ENCODE assay signal across 15 mouse cellular contexts in genomic region chr14:20861559-20861958, GRCm38 (mm10). TPM values are rescaled to one million over a fixed set of nuclear protein-coding genes. Genes with fewer than 3 reads are reported as not detected.
DNase-seq lines count a peak whose midpoint lies in the region; ATAC-seq lines count a peak whose summit lies in the region.
"Had no signal": no experiment of that assay in that cellular context is flagged by ENCODE, and none has a peak within 500 bp of the region (broad histone marks: within the 10 kb centered on the region; RNA-seq: fewer than 3 reads in every experiment).

No protein-coding gene starts in this region.

- peak; percentile 50 for ATAC-seq in common myeloid progenitor, adult 5-6 weeks (replicated peaks; ENCODE audit: low read depth, poor library complexity, severe bottlenecking)
- peak; percentile 59; the same call in 1 of the 2 replicates for ATAC-seq in monocyte, adult 5-6 weeks (replicated peaks; ENCODE audit: insufficient number of reproducible peaks, low FRiP score, low TSS enrichment, poor library complexity, severe bottlenecking)
- ATAC-seq: forebrain, postnatal 0 days; inflammation-experienced regulatory T-cells, adult 6 months had no signal

- DNase-seq in adrenal gland, adult 2 months: peak; percentile 66
- DNase-seq in adrenal gland, adult 18-20 months (ENCODE audit: low spot score in 2 of 2): no peak
- peak; percentile 16 for DNase-seq in kidney, adult 18-20 months
- DNase-seq in kidney, postnatal 10 days: no peak
- no peak for DNase-seq in urinary bladder, adult 2 months (ENCODE audit: low spot score)
- DNase-seq in layer of hippocampus, postnatal 10 days (ENCODE audit: low spot score in 2 of 2): no peak
- DNase-seq: cerebellum, adult 2 months; cerebellum, postnatal 36 days; forebrain, postnatal 0 days; spleen, adult 18-20 months; thymus, postnatal 36 days had no signal

RNA-seq across cellular contexts. Expression of gene Plau, which starts 25.1 kb away (rescaled TPM):
- 10 to 100 TPM; 31.2 to 64.4 TPM for total RNA-seq in adrenal gland, adult 2 months (2021)
- polyA plus RNA-seq in adrenal gland, adult 2 months (2012; rRNA removed): 1.8 and 1.9 TPM in 2 replicates
- 10 to 100 TPM; 20.9 to 29.8 TPM for total RNA-seq in adrenal gland, adult 18-20 months (2021)
- 0.92 and 1.6 TPM in 2 replicates for total RNA-seq in common myeloid progenitor, adult 5-6 weeks (2017)
- total RNA-seq in monocyte, adult 5-6 weeks (2017): 0.39 to 1.1 TPM in 2 of 3 replicates, not detected in the other
- polyA plus RNA-seq in urinary bladder, adult 2 months (2012; rRNA removed): 73.2 and 80.6 TPM in 2 replicates
- total RNA-seq in layer of hippocampus, postnatal 10 days (2021): 1 to 10 TPM; 4.3 to 4.6 TPM
- total RNA-seq: MEL had no signal

Comparison
In these comparisons a context has a peak if more than half of its experiments do, and no peak if none do; other contexts are left out.
1. DNase-seq: peak in adrenal gland, adult 2 months (single experiment) and kidney, adult 18-20 months (single experiment); none in adrenal gland, adult 18-20 months (0 of 2), kidney, postnatal 10 days (single experiment), urinary bladder, adult 2 months (single experiment) and layer of hippocampus, postnatal 10 days (0 of 2).